Mouse (Mus musculus): ENCODE results near the gene Nek9. TPM values are rescaled to one million over a fixed set of nuclear protein-coding genes. Genes with fewer than 3 reads are reported as not detected.

Nek9 gene
- polyA plus RNA-seq, 1 experiment from 2014 or later: 6.9 TPM

- no peaks in the 10 kb centered on the region for H3K9me3 ChIP-seq (replicated peaks; ENCODE audit: control insufficient read depth, low read length)
- H3K27ac ChIP-seq (ENCODE audit: low read length): peak overlapping the region; percentile 89
- peak overlapping the region; percentile 85 for H3K4me3 ChIP-seq (ENCODE audit: low read depth, low read length)
- WGBS (ENCODE audit: insufficient replicate concordance): 4% methylated on average over 10 of the region's 10 CpGs
- H3K4me2 ChIP-seq (ENCODE audit: low read depth, low read length): peak overlapping the region; percentile 86
- H3K9ac ChIP-seq (ENCODE audit: low read depth, low read length): peak overlapping the region; percentile 93
- ATAC-seq (ENCODE audit: low read depth): peak; percentile 28
- no peaks in the 10 kb centered on the region for H3K27me3 ChIP-seq (ENCODE audit: control insufficient read depth, insufficient read depth, low read depth, low read length)
- no peaks in the 10 kb centered on the region; the same call in 1 of the 2 replicates for H3K36me3 ChIP-seq (ENCODE audit: control insufficient read depth, insufficient read depth)
- H3K4me1 ChIP-seq (ENCODE audit: control insufficient read depth, low read depth, low read length): peaks cover 22% of the 10 kb centered on the region
These were observed 59.6 kb downstream of the Nek9 start for GRCm38 (mm10) chr12:85279396-85280080.

GRCm38 (mm10) chr12:85278919-85279318 is 60.2 kb downstream of the Nek9 start:
- Histone ChIP-seq H3K9ac (ENCODE audit: low read depth, low read length) (peak overlapping the region; percentile 39; the same call in 1 of the 2 replicates), H3K27me3 (ENCODE audit: control insufficient read depth, insufficient read depth, low read depth, low read length) (no peaks in the 10 kb centered on the region), H3K27ac (ENCODE audit: low read length) (peak overlapping the region; percentile 76), H3K9me3 (replicated peaks; ENCODE audit: control insufficient read depth, low read length) (no peaks in the 10 kb centered on the region), H3K4me1 (ENCODE audit: control insufficient read depth, low read depth, low read length) (peaks cover 22% of the 10 kb centered on the region), H3K4me3 (ENCODE audit: low read depth, low read length) (peak overlapping the region; percentile 37), H3K4me2 (ENCODE audit: low read depth, low read length) (peak overlapping the region; percentile 86), H3K36me3 (ENCODE audit: control insufficient read depth, insufficient read depth) (no peaks in the 10 kb centered on the region; the same call in 1 of the 2 replicates)
- ATAC-seq (ENCODE audit: low read depth): peak; percentile 62
- WGBS (ENCODE audit: insufficient replicate concordance): 47% methylated on average over 10 of the region's 10 CpGs

GRCm38 (mm10) chr12:85276273-85276672 is 62.9 kb downstream of the Nek9 start:
- peaks cover 27% of the 10 kb centered on the region for H3K4me1 ChIP-seq (ENCODE audit: control insufficient read depth, low read depth, low read length)
- H3K9me3 ChIP-seq (replicated peaks; ENCODE audit: control insufficient read depth, low read length): no peaks in the 10 kb centered on the region
- WGBS (ENCODE audit: insufficient replicate concordance): 80% methylated on average over 5 of the region's 5 CpGs
- no peaks in the 10 kb centered on the region for H3K27me3 ChIP-seq (ENCODE audit: control insufficient read depth, insufficient read depth, low read depth, low read length)
- no peaks in the 10 kb centered on the region; the same call in 1 of the 2 replicates for H3K36me3 ChIP-seq (ENCODE audit: control insufficient read depth, insufficient read depth)
- no peak overlapping the region for H3K4me3 ChIP-seq (ENCODE audit: low read depth, low read length)
- no peak overlapping the region for H3K9ac ChIP-seq (ENCODE audit: low read depth, low read length)
- no peak overlapping the region for H3K4me2 ChIP-seq (ENCODE audit: low read depth, low read length)
- H3K27ac ChIP-seq (ENCODE audit: low read length): no peak overlapping the region
- no peak for ATAC-seq (ENCODE audit: low read depth)

DNA sequence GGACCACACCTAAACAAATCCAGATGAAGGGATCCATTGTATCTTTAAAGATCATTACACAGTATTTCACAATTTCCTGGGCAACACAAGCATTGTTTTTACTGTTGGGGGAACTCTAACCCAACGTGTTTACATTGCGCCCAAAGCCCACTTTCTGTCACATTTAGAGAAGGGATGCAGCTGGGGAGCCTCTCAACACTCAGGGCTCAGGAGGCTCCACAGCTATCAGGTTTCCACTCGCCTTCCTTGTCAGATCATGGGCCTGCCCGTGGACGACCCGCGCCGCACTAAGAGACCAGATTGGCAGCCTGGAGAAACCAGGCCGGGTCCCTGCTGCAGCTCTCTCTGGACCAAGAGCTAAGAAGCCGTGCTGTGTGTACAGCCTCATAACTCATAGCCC is 65.7 kb downstream of the Nek9 start:
- Histone ChIP-seq H3K27me3 (ENCODE audit: control insufficient read depth, insufficient read depth, low read depth, low read length) (no peaks in the 10 kb centered on the region), H3K4me2 (ENCODE audit: low read depth, low read length) (no peak overlapping the region), H3K27ac (ENCODE audit: low read length) (no peak overlapping the region), H3K9ac (ENCODE audit: low read depth, low read length) (no peak overlapping the region), H3K36me3 (ENCODE audit: control insufficient read depth, insufficient read depth) (no peaks in the 10 kb centered on the region; the same call in 1 of the 2 replicates), H3K4me1 (ENCODE audit: control insufficient read depth, low read depth, low read length) (peaks cover 16% of the 10 kb centered on the region), H3K9me3 (replicated peaks; ENCODE audit: control insufficient read depth, low read length) (no peaks in the 10 kb centered on the region), H3K4me3 (ENCODE audit: low read depth, low read length) (no peak overlapping the region)
- WGBS (ENCODE audit: insufficient replicate concordance): 73% methylated on average over 10 of the region's 10 CpGs
- no peak for ATAC-seq (ENCODE audit: low read depth)

DNA sequence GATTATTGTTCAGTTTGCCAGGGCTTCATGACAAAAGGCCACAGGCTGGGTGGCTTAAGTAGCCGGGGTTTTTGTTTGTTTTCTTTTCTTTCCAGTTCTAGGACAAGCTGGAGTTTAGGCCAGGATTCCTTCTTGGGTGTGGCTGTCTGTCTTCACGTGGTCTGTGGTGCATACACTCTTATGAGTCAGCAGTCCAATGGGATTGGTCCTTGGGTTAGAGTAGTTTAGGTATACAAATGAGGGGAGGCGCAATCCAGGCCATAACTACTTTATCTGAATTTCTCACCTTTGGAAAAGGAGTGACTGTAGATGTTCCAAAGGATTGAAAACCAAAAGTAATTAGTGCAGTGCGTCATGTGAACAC is 67.3 kb downstream of the Nek9 start:
- no peaks in the 10 kb centered on the region for H3K27me3 ChIP-seq (ENCODE audit: control insufficient read depth, insufficient read depth, low read depth, low read length)
- peaks cover 8% of the 10 kb centered on the region for H3K4me1 ChIP-seq (ENCODE audit: control insufficient read depth, low read depth, low read length)
- no peak overlapping the region for H3K4me2 ChIP-seq (ENCODE audit: low read depth, low read length)
- no peaks in the 10 kb centered on the region for H3K9me3 ChIP-seq (replicated peaks; ENCODE audit: control insufficient read depth, low read length)
- H3K9ac ChIP-seq (ENCODE audit: low read depth, low read length): no peak overlapping the region
- H3K27ac ChIP-seq (ENCODE audit: low read length): no peak overlapping the region
- H3K4me3 ChIP-seq (ENCODE audit: low read depth, low read length): no peak overlapping the region
- no peaks in the 10 kb centered on the region; the same call in 1 of the 2 replicates for H3K36me3 ChIP-seq (ENCODE audit: control insufficient read depth, insufficient read depth)
- peak; percentile 56; the same call in 1 of the 2 replicates for ATAC-seq (ENCODE audit: low read depth)
- WGBS (ENCODE audit: insufficient replicate concordance): 51% methylated on average over 4 of the region's 4 CpGs

DNA sequence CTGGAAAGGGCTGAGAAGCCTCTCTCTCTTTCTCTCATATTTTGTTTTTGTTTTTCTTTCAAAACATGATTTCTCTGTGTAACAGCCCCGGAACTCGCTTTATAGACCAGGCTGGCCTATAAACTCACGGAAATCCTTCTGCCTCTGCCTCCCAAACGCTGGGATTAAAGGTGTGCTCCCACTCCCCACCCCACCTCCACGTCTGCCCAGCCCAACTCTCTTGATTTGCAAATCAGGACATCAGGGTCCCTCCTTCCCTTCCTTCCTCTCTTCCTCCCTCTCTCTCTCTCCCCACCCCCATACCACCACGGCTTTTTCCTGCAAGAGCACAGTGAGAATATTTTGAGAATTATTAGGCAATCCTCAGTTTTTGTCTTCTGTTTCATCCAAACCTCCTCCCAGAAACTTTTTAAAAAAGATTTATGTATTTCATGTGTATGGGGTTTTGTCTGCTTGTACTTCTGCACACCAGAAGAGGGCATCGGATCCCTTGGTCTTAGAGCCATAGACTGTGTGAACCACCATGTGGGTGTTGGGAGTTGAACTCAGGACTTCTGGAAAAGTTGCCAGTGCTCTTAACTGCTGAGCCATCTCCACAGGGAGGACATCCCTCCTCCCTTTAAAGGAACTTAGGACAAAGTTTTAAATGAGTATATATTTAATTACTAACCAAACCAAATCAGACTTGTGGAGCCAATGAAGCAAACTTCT is 67.9 kb downstream of the Nek9 start:
- 65% methylated on average over 7 of the region's 7 CpGs for WGBS (ENCODE audit: insufficient replicate concordance)

DNA sequence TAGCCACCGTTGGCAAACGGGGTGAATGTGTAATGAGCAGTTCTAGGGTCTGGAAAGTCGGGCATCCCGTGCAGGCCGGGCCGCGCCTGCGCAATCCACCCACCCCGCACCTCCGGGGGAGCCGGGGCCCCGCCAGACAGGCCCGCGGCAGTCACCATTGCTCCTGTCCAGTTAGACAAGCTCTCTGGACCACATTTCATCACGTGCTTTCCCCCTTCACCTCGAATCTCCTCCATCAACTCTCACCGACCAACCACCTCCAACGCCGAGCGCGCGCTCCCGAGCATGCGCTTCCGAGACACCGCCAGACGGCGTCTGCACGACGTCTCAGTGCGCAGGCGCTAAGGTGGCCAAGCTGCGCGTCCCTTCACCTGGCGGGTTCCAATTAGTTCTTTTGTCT is 68.8 kb downstream of the Nek9 start, which contains the start of gene Mlh3:
TSS of gene Mlh3 (minus strand) at position 281 of the 400 bp plus-strand sequence.
- peak; percentile 88 for ATAC-seq (ENCODE audit: low read depth)
- Histone ChIP-seq H3K4me3 (ENCODE audit: low read depth, low read length) (peak within 1 kb of the TSS; percentile 79), H3K27ac (ENCODE audit: low read length) (peak within 1 kb of the TSS; percentile 73), H3K9ac (ENCODE audit: low read depth, low read length) (peak within 1 kb of the TSS; percentile 76), H3K4me1 (ENCODE audit: control insufficient read depth, low read depth, low read length) (peaks cover 8% of the 10 kb centered on the region), H3K27me3 (ENCODE audit: control insufficient read depth, insufficient read depth, low read depth, low read length) (no peaks in the 10 kb centered on the region), H3K36me3 (ENCODE audit: control insufficient read depth, insufficient read depth) (no peaks in the 10 kb centered on the region; the same call in 1 of the 2 replicates), H3K9me3 (replicated peaks; ENCODE audit: control insufficient read depth, low read length) (no peaks in the 10 kb centered on the region), H3K4me2 (ENCODE audit: low read depth, low read length) (peak within 1 kb of the TSS; percentile 79)
- under 1% methylated on average over 35 of the region's 35 CpGs for WGBS (ENCODE audit: insufficient replicate concordance)

More for the DNA sequence above, 67.9 kb downstream of the Nek9 start:
- H3K27me3 ChIP-seq (ENCODE audit: control insufficient read depth, insufficient read depth, low read depth, low read length): no peaks in the 10 kb centered on the region
- ATAC-seq (ENCODE audit: low read depth): no peak
- H3K27ac ChIP-seq (ENCODE audit: low read length): no peak overlapping the region
- no peak overlapping the region for H3K4me3 ChIP-seq (ENCODE audit: low read depth, low read length)
- no peaks in the 10 kb centered on the region; the same call in 1 of the 2 replicates for H3K36me3 ChIP-seq (ENCODE audit: control insufficient read depth, insufficient read depth)
- H3K9ac ChIP-seq (ENCODE audit: low read depth, low read length): no peak overlapping the region
- H3K4me1 ChIP-seq (ENCODE audit: control insufficient read depth, low read depth, low read length): peaks cover 8% of the 10 kb centered on the region
- H3K4me2 ChIP-seq (ENCODE audit: low read depth, low read length): no peak overlapping the region
- no peaks in the 10 kb centered on the region for H3K9me3 ChIP-seq (replicated peaks; ENCODE audit: control insufficient read depth, low read length)

- no peak for ATAC-seq (ENCODE audit: low read depth)
- Histone ChIP-seq H3K27me3 (ENCODE audit: control insufficient read depth, insufficient read depth, low read depth, low read length) (no peaks in the 10 kb centered on the region), H3K4me1 (ENCODE audit: control insufficient read depth, low read depth, low read length) (peaks cover 8% of the 10 kb centered on the region), H3K4me3 (ENCODE audit: low read depth, low read length) (peak overlapping the region; percentile 79), H3K9ac (ENCODE audit: low read depth, low read length) (peak overlapping the region; percentile 76), H3K27ac (ENCODE audit: low read length) (no peak overlapping the region), H3K36me3 (ENCODE audit: control insufficient read depth, insufficient read depth) (no peaks in the 10 kb centered on the region; the same call in 1 of the 2 replicates), H3K9me3 (replicated peaks; ENCODE audit: control insufficient read depth, low read length) (no peaks in the 10 kb centered on the region), H3K4me2 (ENCODE audit: low read depth, low read length) (peak overlapping the region; percentile 79)
- WGBS (ENCODE audit: insufficient replicate concordance): 53% methylated on average over 3 of the region's 3 CpGs
These were observed 69.3 kb downstream of the Nek9 start for GRCm38 (mm10) chr12:85269821-85270220.

DNA sequence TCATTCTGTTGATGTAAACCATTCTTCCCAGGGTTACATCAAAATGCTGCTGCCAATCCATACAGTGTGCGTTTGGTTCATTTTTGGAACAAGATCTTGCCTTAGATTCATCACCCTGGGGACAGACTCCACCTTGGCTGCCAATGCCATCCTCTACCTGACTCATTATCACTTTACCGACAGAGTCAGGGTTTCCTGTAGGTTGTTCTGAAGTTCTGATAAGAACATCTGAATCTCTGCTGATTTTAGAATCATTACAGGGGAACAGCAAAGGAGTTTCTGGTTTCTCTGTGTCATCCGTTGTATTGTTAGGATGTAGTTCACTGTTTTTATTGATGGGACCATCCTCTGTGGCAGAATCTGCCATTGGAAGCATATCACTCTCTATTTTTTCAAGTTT is 72.9 kb downstream of the Nek9 start:
- no peak overlapping the region for H3K4me3 ChIP-seq (ENCODE audit: low read depth, low read length)

More for the DNA sequence above, 72.9 kb downstream of the Nek9 start:
- H3K27ac ChIP-seq (ENCODE audit: low read length): no peak overlapping the region
- no peak for ATAC-seq (ENCODE audit: low read depth)
- WGBS (ENCODE audit: insufficient replicate concordance): 60% methylated on average over 3 of the region's 3 CpGs
- no peaks in the 10 kb centered on the region for H3K9me3 ChIP-seq (replicated peaks; ENCODE audit: control insufficient read depth, low read length)
- peaks cover 3% of the 10 kb centered on the region; the same call in 1 of the 2 replicates for H3K4me1 ChIP-seq (ENCODE audit: control insufficient read depth, low read depth, low read length)
- no peaks in the 10 kb centered on the region for H3K36me3 ChIP-seq (ENCODE audit: control insufficient read depth, insufficient read depth)
- no peak overlapping the region for H3K4me2 ChIP-seq (ENCODE audit: low read depth, low read length)
- no peaks in the 10 kb centered on the region for H3K27me3 ChIP-seq (ENCODE audit: control insufficient read depth, insufficient read depth, low read depth, low read length)
- no peak overlapping the region for H3K9ac ChIP-seq (ENCODE audit: low read depth, low read length)
